Mouse (Mus musculus) kidney, adult 8-10 months (tissue): ENCODE results near the gene Shcbp1.
"Not testable (repeated sequence)": the region's sequence is repeated elsewhere in the genome, so short reads cannot be mapped to it uniquely, and the experiment has no call there.

ENCODE experiments used
- DNase-seq, 2 experiments: peaks; one replicate each; pipeline ENCODE4 v3.0.0; 2022

Shcbp1 gene

DNA sequence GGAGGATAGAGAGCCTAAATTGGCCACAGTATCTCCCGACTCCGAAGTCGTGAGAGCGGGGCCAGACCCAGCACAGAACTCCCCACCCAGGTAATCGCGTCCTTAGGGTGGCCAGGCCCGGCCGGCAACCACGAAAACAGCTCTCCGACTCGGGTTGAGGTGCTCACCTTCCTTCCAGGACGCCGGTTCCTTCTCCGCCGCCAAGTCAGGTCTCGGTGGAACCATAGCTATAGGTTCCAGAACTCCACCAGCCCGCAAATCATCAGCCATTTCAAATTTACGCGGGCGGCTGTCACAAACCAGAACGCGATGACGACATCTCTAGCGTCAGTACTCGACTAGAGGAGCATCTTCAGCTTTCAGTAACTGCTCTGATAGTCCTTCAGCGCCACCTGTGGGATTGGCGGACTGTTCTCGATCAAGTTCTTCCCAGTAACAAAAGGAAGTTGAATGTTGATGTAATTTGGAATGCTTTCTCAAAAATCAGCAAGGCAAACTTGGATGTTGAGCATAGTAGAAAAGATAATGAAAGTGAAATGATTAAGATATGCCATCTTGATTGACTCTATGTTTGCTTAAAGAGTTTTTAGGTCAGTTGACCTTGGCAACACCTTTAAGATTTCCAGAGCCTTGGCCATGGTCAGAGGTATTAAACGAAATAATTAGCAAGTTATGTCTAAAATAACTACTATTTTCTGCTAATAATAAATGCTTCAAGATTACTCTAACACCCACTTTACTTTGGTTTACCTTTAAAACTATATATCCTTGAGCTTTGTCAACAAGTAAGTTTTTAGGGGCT is at the start of gene Shcbp1:
TSS of gene Shcbp1 (minus strand) at position 314 of the 802 bp plus-strand sequence.
- DNase-seq = peak; percentile 91 to 95

DNA sequence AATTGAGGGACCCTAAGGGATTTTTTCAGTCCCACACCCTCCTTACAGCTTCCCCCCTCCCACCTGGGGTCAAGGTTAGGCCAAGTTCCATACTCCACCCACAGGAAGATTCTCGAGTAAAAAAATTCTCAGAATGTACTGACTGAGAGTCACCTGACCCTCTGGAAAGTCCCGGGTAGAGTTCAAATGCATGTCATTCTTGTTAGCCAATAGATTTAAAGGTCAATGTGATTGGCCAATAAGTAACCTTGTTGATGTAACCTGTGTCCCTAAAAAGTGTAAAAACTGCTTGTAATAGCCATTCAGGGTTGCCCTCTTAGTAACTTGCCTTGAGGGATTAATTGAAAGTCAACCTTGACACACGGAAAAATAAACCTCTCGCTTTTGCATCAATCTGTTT is 29.5 kb upstream of the Shcbp1 start:
- peak; percentile 7 to 45 for DNase-seq

DNA sequence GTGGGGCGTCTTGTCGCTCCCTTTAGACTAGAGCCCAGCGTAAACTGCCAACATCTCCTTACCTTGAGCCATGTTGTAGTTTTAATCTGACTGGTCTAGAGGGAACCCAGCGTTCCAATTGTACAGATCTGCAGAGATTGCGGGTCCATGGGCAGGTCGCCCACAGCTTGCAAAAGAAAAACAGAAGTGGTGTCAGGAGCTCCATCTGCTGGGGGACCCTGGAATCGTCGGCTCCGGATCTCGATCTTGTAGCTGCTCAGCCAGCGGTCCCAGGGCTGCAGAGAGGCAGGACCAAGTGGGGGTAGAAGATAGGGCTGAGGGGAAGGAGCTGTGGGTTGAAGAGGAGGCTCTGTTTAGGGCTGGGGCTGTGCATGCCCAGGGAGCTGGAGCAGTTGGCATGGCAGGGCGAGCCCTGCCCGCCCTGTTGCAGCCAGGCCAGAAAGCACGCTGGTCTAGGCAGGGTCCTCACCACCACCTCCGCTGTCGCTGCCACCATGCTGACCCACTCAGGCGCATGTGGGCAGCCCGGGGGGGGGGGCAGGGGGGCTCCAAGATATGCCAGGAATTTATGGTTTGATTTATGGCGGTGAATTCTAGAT is 21.3 kb upstream of the Shcbp1 start:
- peak; percentile 14 to 76 for DNase-seq

DNA sequence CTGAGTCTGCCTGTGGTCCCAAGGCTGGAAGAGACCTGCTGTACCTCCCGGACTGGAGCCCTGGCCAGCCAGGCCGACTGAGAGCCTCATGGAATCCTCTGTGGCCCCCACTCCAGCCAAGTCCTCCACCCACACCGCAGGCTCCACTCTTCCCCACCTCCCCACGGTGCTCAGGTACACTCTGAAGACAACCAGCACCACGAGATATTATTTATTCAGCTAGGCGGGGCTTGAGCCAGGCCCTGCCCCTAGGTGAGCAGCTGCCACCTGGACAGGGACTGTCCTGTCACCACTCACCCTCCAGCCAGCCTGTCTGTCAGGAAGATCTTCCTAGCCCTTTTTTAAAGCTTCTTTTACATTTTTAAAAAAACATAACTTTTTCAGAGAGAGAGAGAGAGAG is 1.1 kb downstream of the Shcbp1 start:
- DNase-seq = no peak

DNA sequence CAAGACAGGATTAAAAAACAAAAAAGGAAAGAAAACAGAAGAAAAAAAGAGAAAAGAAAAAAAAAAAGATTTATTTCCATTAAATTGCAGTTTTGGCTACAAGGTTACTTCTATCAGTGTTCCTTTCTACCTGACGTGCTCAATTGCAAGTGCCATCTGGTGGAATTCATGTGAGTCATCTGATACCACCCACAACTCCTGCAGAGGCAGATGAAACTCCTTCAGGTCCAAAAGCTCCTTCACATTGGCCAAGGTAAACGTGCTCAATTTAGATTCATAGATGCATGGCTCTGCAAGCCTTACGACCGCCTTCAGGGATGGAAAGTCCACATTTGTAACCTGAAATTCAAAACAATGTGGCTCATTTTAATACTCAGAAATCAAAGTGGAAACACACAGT is 14.6 kb downstream of the Shcbp1 start:
- no peak for DNase-seq

DNA sequence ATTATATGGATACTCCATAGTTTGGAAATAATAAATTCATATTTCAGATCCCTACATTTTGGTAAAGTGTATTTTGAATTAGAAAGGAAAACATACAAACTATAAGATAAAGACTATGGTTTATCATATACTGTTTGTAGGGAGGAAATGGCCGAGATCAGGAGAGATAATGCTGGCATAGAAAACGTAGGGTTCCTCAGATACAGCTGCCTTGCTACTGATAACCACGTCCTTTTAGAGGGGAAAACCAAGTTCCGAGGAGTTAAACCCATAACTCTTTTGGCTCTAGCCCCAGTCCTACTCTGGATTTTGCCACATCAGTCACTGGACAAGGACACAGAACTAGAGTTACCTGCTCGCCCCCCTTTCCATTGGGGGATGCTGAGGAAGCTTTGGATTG is 26.3 kb downstream of the Shcbp1 start:
- no peak for DNase-seq

DNA sequence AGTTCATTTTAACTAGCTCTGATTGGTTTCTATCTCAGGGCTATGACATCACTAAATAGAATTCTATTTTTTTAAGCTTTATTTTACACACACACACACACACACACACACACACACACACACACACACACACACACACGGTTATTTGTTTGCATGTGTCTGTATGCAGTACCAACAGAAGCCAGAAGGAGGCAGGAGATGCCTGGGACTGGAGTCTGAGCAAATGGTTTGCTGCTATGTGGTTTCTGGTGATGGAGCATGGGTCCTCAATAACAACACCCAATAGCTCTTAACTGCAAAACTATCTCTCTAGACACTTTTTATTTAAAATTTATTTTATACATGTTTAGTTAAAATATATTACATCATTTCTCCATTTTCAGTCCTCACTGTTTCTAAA is 48.4 kb downstream of the Shcbp1 start:
- no peak for DNase-seq

DNA sequence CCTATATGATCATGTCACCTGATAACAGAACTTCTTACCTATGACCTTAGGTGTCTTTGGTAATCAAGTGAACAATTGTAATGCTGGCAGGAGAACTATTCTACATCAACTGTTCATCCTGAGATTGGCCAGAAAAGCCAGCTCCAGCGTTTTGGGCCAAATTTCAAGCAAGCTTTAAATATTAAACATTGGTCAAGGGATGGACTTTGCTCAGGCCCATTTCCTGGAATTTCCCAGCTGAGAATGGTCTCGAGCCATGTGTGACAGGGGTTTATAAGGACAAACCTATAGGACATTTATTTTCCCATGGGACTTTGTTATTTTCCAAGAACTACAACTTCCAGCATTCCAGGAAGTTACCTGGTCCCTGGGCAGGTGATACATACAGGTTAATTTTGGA is 63.8 kb downstream of the Shcbp1 start:
- DNase-seq = peak; percentile 12 to 60

DNA sequence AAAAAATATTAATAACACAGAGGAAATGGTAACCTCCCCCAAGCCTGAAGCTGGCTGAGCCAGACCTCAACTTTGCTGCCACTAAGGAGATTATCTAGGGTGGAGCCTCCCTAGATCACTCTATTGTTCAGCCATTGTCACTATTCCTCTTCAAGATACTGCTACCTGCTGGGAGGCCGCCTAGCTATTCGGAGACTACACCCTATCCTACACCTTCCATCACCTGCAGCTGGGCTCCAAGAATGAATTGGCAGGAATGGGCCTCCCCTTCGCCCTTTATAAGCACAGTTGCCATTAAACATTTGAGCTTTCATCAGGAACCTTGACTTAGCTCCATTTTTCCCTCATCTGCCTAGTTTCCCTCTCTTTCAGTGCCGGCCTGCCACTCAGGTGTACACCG is 71.0 kb downstream of the Shcbp1 start:
- not testable (repeated sequence) for DNase-seq

DNA sequence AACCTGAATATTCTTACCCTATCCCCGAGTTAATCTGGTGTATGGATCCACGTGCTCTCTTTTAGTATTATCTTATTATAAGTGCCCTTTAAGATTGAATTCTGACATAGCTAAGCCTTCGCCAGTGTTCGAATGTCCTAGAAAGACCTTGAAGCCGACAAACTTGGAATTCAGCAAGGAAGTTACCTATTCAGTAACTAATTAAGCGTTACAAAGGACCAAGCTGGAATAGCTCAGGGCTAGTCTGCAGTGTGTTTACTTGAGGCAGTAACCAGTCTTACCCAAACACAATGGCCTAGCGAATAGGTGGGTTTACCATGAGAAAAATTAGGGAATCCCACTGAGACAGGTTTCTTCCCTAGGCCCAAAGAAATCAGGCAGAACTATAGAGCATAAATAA is 71.5 kb downstream of the Shcbp1 start:
- peak; percentile 23 to 45 for DNase-seq

DNA sequence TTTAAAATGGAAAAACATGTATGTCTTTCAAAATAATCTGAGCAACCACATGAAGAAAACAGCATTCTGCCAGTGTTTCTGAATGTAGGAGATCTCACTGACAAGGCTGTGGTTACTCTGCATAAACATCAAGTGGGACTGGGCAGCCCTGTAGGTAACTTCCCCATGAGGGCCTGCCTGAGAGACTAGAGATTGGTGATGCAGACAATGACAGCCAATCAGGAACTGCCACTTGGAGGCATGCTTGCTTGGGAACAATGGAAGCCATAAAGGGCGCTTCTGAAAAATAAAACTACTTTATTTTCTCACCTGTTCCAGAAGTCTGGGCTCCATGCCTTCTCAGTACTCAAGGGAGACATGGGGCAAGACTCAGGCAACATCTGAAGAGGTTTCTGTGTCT is 87.7 kb downstream of the Shcbp1 start:
- no peak for DNase-seq
